Mouse (Mus musculus) hindbrain, embryonic 16.5 days (tissue): Measurements from ENCODE around the gene Rpl39. TPM values are rescaled to one million over a fixed set of nuclear protein-coding genes. Genes with fewer than 3 reads are reported as not detected.

Experiments
- ATAC-seq: fragments of 200-750 bp; cut with Nextera tagmentation; 2 replicates; pipeline ENCODE4 v1.8.0; 2017; ENCODE audit warnings: moderate TSS enrichment, moderate library complexity
- H3K27ac ChIP-seq: fragments of 300-500 bp; sonication (generic); 2 replicates; pipeline ENCODE4 v1.5.1; 2014; ENCODE audit warnings: low read depth, mild to moderate bottlenecking, control low read depth, low read length, moderate library complexity
- H3K27me3 ChIP-seq: fragments of 300-500 bp; sonication (generic); replicated peaks from 2 replicates; pipeline ENCODE4 v1.6.1; 2014; ENCODE audit warnings: low read length; ENCODE audit not compliant: control insufficient read depth, insufficient read depth
- H3K36me3 ChIP-seq: fragments of 300-500 bp; sonication (generic); 2 replicates; pipeline ENCODE4 v1.6.1; 2014; ENCODE audit warnings: mild to moderate bottlenecking, low read length, moderate library complexity, mixed read lengths; ENCODE audit not compliant: control insufficient read depth, insufficient read depth
- H3K4me1 ChIP-seq: fragments of 300-500 bp; sonication (generic); 2 replicates; pipeline ENCODE4 v1.6.1; 2014; ENCODE audit warnings: low read depth, low read length; ENCODE audit not compliant: control insufficient read depth, insufficient read depth
- H3K4me2 ChIP-seq: fragments of 300-500 bp; sonication (generic); 2 replicates; pipeline ENCODE4 v1.6.1; 2014; ENCODE audit warnings: mild to moderate bottlenecking, low read length, control low read depth, moderate library complexity
- H3K4me3 ChIP-seq: fragments of 300-500 bp; sonication (generic); 2 replicates; pipeline ENCODE4 v1.5.1; 2014; ENCODE audit warnings: mild to moderate bottlenecking, low read length, control low read depth, moderate library complexity
- H3K9ac ChIP-seq: fragments of 300-500 bp; sonication (generic); 2 replicates; pipeline ENCODE4 v1.6.1; 2014; ENCODE audit warnings: low read depth, mild to moderate bottlenecking, control low read depth, low read length, moderate library complexity
- H3K9me3 ChIP-seq: fragments of 300-500 bp; sonication (generic); 2 replicates; pipeline ENCODE4 v1.6.1; 2014; ENCODE audit warnings: mild to moderate bottlenecking, low read length, moderate library complexity; ENCODE audit not compliant: control insufficient read depth
- WGBS: fragments of 180-500 bp; shearing (Covaris S2); extraction: QIAGEN DNeasy Blood & Tissue Kit; methylation state at CpG from one replicate; pipeline ENCODE4 v1.1.7; 2014; 5-methylcytosine and 5-hydroxymethylcytosine counted together
- polyA plus RNA-seq: library from polyadenylated mRNA; unstranded; fragments of >200 nt; fragmentation: Nextera tagmentation; extraction: Ambion mirVana; gene quantifications from 2 replicates; pipeline ENCODE4 v1.2.1, GENCODE M21; 2015

Gene Rpl39
- polyA plus RNA-seq, 1 experiment from 2014 or later = 236 TPM

- ATAC-seq = peak; percentile 88
- no peaks in the 10 kb centered on the region for H3K36me3 ChIP-seq
- 21% methylated on average over 27 of the region's 27 CpGs for WGBS
- no peaks in the 10 kb centered on the region for H3K4me1 ChIP-seq
- H3K9ac ChIP-seq = peak overlapping the region; percentile 59
- peak overlapping the region; percentile 79 for H3K27ac ChIP-seq
- peak overlapping the region; percentile 57 for H3K4me2 ChIP-seq
- peak overlapping the region; percentile 47 for H3K4me3 ChIP-seq
- H3K9me3 ChIP-seq = no peaks in the 10 kb centered on the region
- no peaks in the 10 kb centered on the region for H3K27me3 ChIP-seq
These were observed 24.5 kb upstream of the Rpl39 start for GRCm38 (mm10) chrX:37109526-37110192.

- no peak for ATAC-seq
- Histone ChIP-seq H3K4me3 (no peak overlapping the region), H3K27me3 (no peaks in the 10 kb centered on the region), H3K27ac (no peak overlapping the region), H3K36me3 (peaks cover 3% of the 10 kb centered on the region; the same call in 1 of the 2 replicates), H3K9ac (no peak overlapping the region), H3K9me3 (no peaks in the 10 kb centered on the region), H3K4me2 (no peak overlapping the region), H3K4me1 (no peaks in the 10 kb centered on the region)
- WGBS = 72% methylated on average over 2 of the region's 2 CpGs
These were observed 18.6 kb upstream of the Rpl39 start for GRCm38 (mm10) chrX:37103826-37104225.

DNA sequence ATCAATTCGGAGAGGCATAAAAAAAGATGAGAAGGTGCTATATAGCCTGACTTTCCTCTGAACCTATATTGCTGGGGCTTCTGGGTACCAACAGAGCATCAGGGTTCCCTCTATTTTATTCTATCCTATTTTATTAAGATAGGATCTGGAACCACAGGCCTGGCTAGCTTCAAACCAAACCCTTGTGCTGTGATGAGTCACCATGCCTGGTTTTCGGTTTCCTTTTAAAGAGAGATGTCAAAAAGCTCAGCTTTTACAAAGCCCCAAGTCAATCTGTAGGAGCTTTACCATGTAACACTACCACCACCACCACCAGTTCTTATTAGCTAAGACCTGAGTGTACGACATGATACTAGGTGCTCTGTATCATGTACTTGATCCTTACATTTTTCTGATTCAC, 13.5 kb upstream of the Rpl39 start:
- 93% methylated on average over 3 of the region's 3 CpGs for WGBS
- Histone ChIP-seq H3K9me3 (no peaks in the 10 kb centered on the region), H3K4me3 (no peak overlapping the region)

GRCm38 (mm10) chrX:37095106-37095768, 10.0 kb upstream of the Rpl39 start:
- Histone ChIP-seq H3K36me3 (peaks cover 5% of the 10 kb centered on the region; the same call in 1 of the 2 replicates), H3K4me1 (no peaks in the 10 kb centered on the region), H3K27ac (no peak overlapping the region), H3K27me3 (no peaks in the 10 kb centered on the region), H3K9ac (no peak overlapping the region), H3K9me3 (no peaks in the 10 kb centered on the region), H3K4me3 (no peak overlapping the region), H3K4me2 (no peak overlapping the region)
- 93% methylated on average over 11 of the region's 11 CpGs for WGBS
- no peak for ATAC-seq

More for the DNA sequence above, 13.5 kb upstream of the Rpl39 start:
- H3K4me2 ChIP-seq = no peak overlapping the region
- H3K9ac ChIP-seq = no peak overlapping the region
- H3K36me3 ChIP-seq = peaks cover 8% of the 10 kb centered on the region; the same call in 1 of the 2 replicates
- H3K27ac ChIP-seq = no peak overlapping the region
- no peaks in the 10 kb centered on the region for H3K4me1 ChIP-seq
- no peak for ATAC-seq
- no peaks in the 10 kb centered on the region for H3K27me3 ChIP-seq

DNA sequence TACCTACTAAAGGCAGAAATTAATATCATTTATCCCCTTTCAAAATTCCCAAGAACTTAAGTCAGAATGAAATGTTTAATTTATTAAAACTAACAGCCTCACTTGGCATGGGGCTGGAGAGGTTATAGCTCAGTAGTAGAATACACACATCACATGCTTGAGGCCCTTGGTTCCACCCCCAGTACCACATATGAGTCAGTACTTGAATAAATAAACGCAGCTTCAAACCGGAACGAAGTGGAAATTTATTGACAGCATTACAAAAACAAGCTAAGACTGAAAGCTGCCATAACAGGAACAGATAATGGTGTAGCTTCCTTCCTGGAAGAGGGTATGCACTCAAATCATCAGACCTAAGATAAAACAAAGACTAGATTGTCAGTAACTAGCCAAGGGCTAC, 6.3 kb upstream of the Rpl39 start:
- no peak for ATAC-seq

GRCm38 (mm10) chrX:37088778-37089177, 3.6 kb upstream of the Rpl39 start:
- H3K27me3 ChIP-seq = no peaks in the 10 kb centered on the region
- ATAC-seq = no peak
- no peak overlapping the region for H3K27ac ChIP-seq
- H3K9me3 ChIP-seq = no peaks in the 10 kb centered on the region
- WGBS = 88% methylated on average over 1 of the region's 1 CpGs
- H3K4me3 ChIP-seq = no peak overlapping the region
- no peak overlapping the region for H3K4me2 ChIP-seq
- no peaks in the 10 kb centered on the region for H3K4me1 ChIP-seq
- H3K9ac ChIP-seq = no peak overlapping the region
- H3K36me3 ChIP-seq = no peaks in the 10 kb centered on the region; the same call in 1 of the 2 replicates

More for the DNA sequence above, 6.3 kb upstream of the Rpl39 start:
- H3K4me3 ChIP-seq = no peak overlapping the region
- no peaks in the 10 kb centered on the region for H3K4me1 ChIP-seq
- no peak overlapping the region for H3K9ac ChIP-seq
- H3K4me2 ChIP-seq = no peak overlapping the region
- H3K27me3 ChIP-seq = no peaks in the 10 kb centered on the region
- no peak overlapping the region for H3K27ac ChIP-seq
- H3K9me3 ChIP-seq = no peaks in the 10 kb centered on the region
- H3K36me3 ChIP-seq = no peaks in the 10 kb centered on the region; the same call in 1 of the 2 replicates
- WGBS = 80% methylated on average over 3 of the region's 3 CpGs

- 19% methylated on average over 9 of the region's 9 CpGs for WGBS
These were observed 463 bp upstream of the Rpl39 start for GRCm38 (mm10) chrX:37085665-37086064.

GRCm38 (mm10) chrX:37084318-37084926, 780 bp downstream of the Rpl39 start:
- no peaks in the 10 kb centered on the region for H3K27me3 ChIP-seq
- peak overlapping the region; percentile 52 for H3K4me2 ChIP-seq
- H3K36me3 ChIP-seq = no peaks in the 10 kb centered on the region
- peaks cover 5% of the 10 kb centered on the region; the same call in 1 of the 2 replicates for H3K4me1 ChIP-seq
- peak overlapping the region; percentile 68 for H3K9ac ChIP-seq
- 13% methylated on average over 19 of the region's 19 CpGs for WGBS
- peak overlapping the region; percentile 87 for H3K27ac ChIP-seq
- H3K4me3 ChIP-seq = peak overlapping the region; percentile 54
- peak; percentile 3 for ATAC-seq
- no peaks in the 10 kb centered on the region for H3K9me3 ChIP-seq

More at GRCm38 (mm10) chrX:37085665-37086064, 463 bp upstream of the Rpl39 start:
- H3K9me3 ChIP-seq = no peaks in the 10 kb centered on the region
- H3K4me2 ChIP-seq = peak overlapping the region; percentile 53
- ATAC-seq = no peak
- H3K4me3 ChIP-seq = peak overlapping the region; percentile 54
- peak overlapping the region; percentile 68 for H3K27ac ChIP-seq
- H3K4me1 ChIP-seq = peaks cover 5% of the 10 kb centered on the region; the same call in 1 of the 2 replicates
- no peaks in the 10 kb centered on the region for H3K27me3 ChIP-seq
- H3K36me3 ChIP-seq = no peaks in the 10 kb centered on the region
- H3K9ac ChIP-seq = peak overlapping the region; percentile 14; the same call in 1 of the 2 replicates

GRCm38 (mm10) chrX:37081194-37081593, 4.0 kb downstream of the Rpl39 start:
- 57% methylated on average over 6 of the region's 6 CpGs for WGBS
- no peak for ATAC-seq
- Histone ChIP-seq H3K36me3 (no peaks in the 10 kb centered on the region), H3K9ac (no peak overlapping the region), H3K9me3 (no peaks in the 10 kb centered on the region), H3K4me2 (no peak overlapping the region), H3K4me3 (no peak overlapping the region), H3K27ac (no peak overlapping the region), H3K4me1 (peaks cover 5% of the 10 kb centered on the region; the same call in 1 of the 2 replicates), H3K27me3 (no peaks in the 10 kb centered on the region)
